Comparison of ENCODE assay signal across 11 mouse cellular contexts in the genomic region with DNA sequence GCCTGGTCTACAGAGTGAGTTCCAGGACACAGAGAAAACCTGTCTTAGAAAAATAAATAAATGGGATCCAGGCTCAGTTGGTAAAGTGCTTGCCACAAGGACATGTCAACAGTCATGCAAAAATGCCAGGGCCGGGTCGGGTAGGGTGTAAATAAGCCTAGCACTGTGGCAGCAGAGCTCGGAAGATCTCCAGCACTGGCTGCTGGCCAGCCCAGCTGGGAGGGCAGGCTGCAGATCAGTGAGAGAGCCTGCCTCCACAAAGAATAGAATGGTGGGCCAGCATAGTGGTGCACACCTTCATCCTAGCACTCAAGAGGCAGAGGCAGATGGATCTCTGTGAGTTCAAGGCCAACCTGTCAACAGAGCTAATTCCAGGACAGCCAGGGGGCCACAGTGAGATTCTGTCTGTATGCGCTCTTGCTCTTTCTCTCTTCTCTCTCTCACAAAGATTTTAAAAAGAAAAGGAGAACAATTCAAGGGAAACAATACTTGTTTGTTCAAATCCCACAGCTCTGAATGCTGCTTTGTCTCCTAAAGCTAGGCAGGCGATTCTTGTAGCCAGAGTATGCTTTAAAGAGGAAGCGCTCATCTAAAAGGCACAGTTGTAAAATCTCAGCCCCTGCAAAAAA.
DNase-seq lines count a peak whose midpoint lies in the region; TF ChIP-seq lines count a peak whose summit lies in the region.
"Had no signal": no experiment of that assay in that cellular context is flagged by ENCODE, and none has a peak within 500 bp of the region (broad histone marks: within the 10 kb centered on the region; RNA-seq: fewer than 3 reads in every experiment).

No protein-coding gene starts in this region.

- H3K4me1 ChIP-seq in E14TG2a.4 (replicated peaks; ENCODE audit: low read depth, low read length): peaks cover 54% of the 10 kb centered on the region
- H3K4me1 ChIP-seq in ES-E14 (ENCODE audit: control insufficient read depth in 2 of 2, insufficient read depth in 2 of 2, low read length in 2 of 2, poor library complexity in 1 of 2): peaks cover 3 to 13% of the 10 kb centered on the region in 2 experiments
- H3K4me1 ChIP-seq: heart, embryonic 15.5 days had no signal

- TF ChIP-seq CTCF in E14TG2a.4 (conservative IDR thresholded peaks at IDR 0.05; ENCODE audit: low read length): no peak

- H3K4me3 ChIP-seq in E14TG2a.4 (replicated peaks; ENCODE audit: low read length): 0 out of 2 replicates have a peak overlapping the region, but pooled peaks have one; percentile 11
- no peak overlapping the region for H3K4me3 ChIP-seq in ES-E14 (ENCODE audit: insufficient read depth in 1 of 2, low read depth in 1 of 2, low read length in 2 of 2, poor library complexity in 1 of 2, severe bottlenecking in 1 of 2)
- H3K4me3 ChIP-seq: heart, embryonic 15.5 days; liver, embryonic 15.5 days had no signal

- H3K9me3 ChIP-seq in E14TG2a.4 (ENCODE audit: low read length) (no peaks in the 10 kb centered on the region), ES-E14 (ENCODE audit: control insufficient read depth, insufficient read depth, low read depth, low read length) (no peaks in the 10 kb centered on the region)
- H3K9me3 ChIP-seq: heart, embryonic 15.5 days; liver, embryonic 15.5 days had no signal

- in situ Hi-C loops in ES-E14 (cut with MboI; ENCODE audit: low sequenced_read_pairs in 2 of 2, unreplicated experiment in 2 of 2): no loop called here

- H3K36me3 ChIP-seq in E14TG2a.4 (ENCODE audit: insufficient read depth, low read length) (peaks cover 71% of the 10 kb centered on the region), ES-E14 (ENCODE audit: control insufficient read depth, insufficient read depth, low read length, poor library complexity, severe bottlenecking) (peaks cover 32% of the 10 kb centered on the region)

- H3K9ac ChIP-seq in ES-E14 (ENCODE audit: insufficient read depth, low read depth, low read length, poor library complexity, severe bottlenecking): no peak overlapping the region
- H3K9ac ChIP-seq: heart, embryonic 15.5 days; liver, embryonic 15.5 days had no signal

- peak; percentile 63 for DNase-seq in layer of hippocampus, adult 11-12 months (ENCODE audit: low spot score)
- no peak for DNase-seq in layer of hippocampus, postnatal 10 days (ENCODE audit: low spot score in 2 of 2)
- no peak for DNase-seq in ES-E14 (ENCODE audit: low read depth, low spot score)
- DNase-seq in cerebellum, adult 9-10 months: peak; percentile 81
- no peak for DNase-seq in urinary bladder, postnatal 36 days (ENCODE audit: low spot score in 2 of 2)
- no peak for DNase-seq in kidney, postnatal 36 days
- DNase-seq: gastrocnemius, postnatal 36 days had no signal

- peak overlapping the region; percentile 3; the same call in 1 of the 2 replicates for H3K27ac ChIP-seq in ES-E14 (ENCODE audit: insufficient read depth, low read depth, low read length, poor library complexity, severe bottlenecking)
- H3K27ac ChIP-seq: heart, embryonic 15.5 days; liver, embryonic 15.5 days; macrophage had no signal

- H3K27me3 ChIP-seq in E14TG2a.4 (ENCODE audit: insufficient read depth, low read length): no peaks in the 10 kb centered on the region
- H3K27me3 ChIP-seq: heart, embryonic 15.5 days; liver, embryonic 15.5 days had no signal

TF ChIP-seq in ES-E14, 5 proteins besides CTCF, POLR2A, EP300 and RAD21:
- no peak for TF ChIP-seq ZC3H11A (IDR thresholded peaks at IDR 0.05; ENCODE audit: borderline replicate concordance, low read depth, low read length)
- TF ChIP-seq HCFC1 (IDR thresholded peaks at IDR 0.05; ENCODE audit: borderline replicate concordance, insufficient read depth, low read length): no peak
- no peak for TF ChIP-seq ZNF384 (IDR thresholded peaks at IDR 0.05; ENCODE audit: low read depth, low read length)
- TF ChIP-seq MAFK (IDR thresholded peaks at IDR 0.05; ENCODE audit: insufficient read depth, low read depth, low read length): no peak
- no peak for TF ChIP-seq CHD2 (IDR thresholded peaks at IDR 0.05; ENCODE audit: low read depth, low read length)
TF ChIP-seq in ES-E14: peak in this region for 0.

Comparison
In these comparisons a context has a peak if more than half of its experiments do, and no peak if none do; other contexts are left out.
1. DNase-seq: peak in layer of hippocampus, adult 11-12 months (single experiment) and cerebellum, adult 9-10 months (single experiment); none in layer of hippocampus, postnatal 10 days (0 of 2), ES-E14 (single experiment), urinary bladder, postnatal 36 days (0 of 2) and kidney, postnatal 36 days (0 of 2).